Mouse (Mus musculus) spleen, adult 2 months (tissue): ENCODE measurements around the gene Rap1b. TPM values are rescaled to one million over a fixed set of nuclear protein-coding genes. Genes with fewer than 3 reads are reported as not detected.

ENCODE experiments used
- DNase-seq, 2 experiments: peaks; one replicate each; pipeline versions ENCODE4 v3.0.0 to v3.0.0-alpha.2; 2012 to 2021; ENCODE audit warnings: low spot score in 2 of 2, low read depth in 1 of 2
- H3K27ac ChIP-seq: fragments of 200-500 bp; 2 replicates; pipeline ENCODE4 v1.5.1; 2012; ENCODE audit warnings: low read length, inconsistent platforms; ENCODE audit not compliant: insufficient read depth
- H3K27me3 ChIP-seq: fragments of 200-500 bp; 2 replicates; pipeline ENCODE4 v1.6.1; 2012; ENCODE audit warnings: mild to moderate bottlenecking, moderate library complexity, low read length, inconsistent platforms; ENCODE audit not compliant: control insufficient read depth, insufficient read depth
- H3K36me3 ChIP-seq: fragments of 200-500 bp; 2 replicates; pipeline ENCODE4 v1.6.1; 2012; ENCODE audit warnings: mild to moderate bottlenecking, low read length, inconsistent platforms; ENCODE audit not compliant: control insufficient read depth, insufficient read depth
- H3K4me1 ChIP-seq: fragments of 200-500 bp; 2 replicates; pipeline ENCODE4 v1.6.1; 2011; ENCODE audit warnings: inconsistent platforms; ENCODE audit not compliant: control insufficient read depth, insufficient read depth, insufficient read length
- H3K4me3 ChIP-seq: fragments of 200-500 bp; 2 replicates; pipeline ENCODE4 v1.5.1; 2011; ENCODE audit warnings: mild to moderate bottlenecking, inconsistent platforms; ENCODE audit not compliant: insufficient read depth, insufficient read length; ENCODE audit errors: extremely low read depth
- CTCF ChIP-seq: fragments of 200-500 bp; IDR thresholded peaks from 2 replicates; pipeline ENCODE4 v1.5.1; 2011; ENCODE audit warnings: mild to moderate bottlenecking, inconsistent platforms; ENCODE audit not compliant: insufficient read depth, insufficient read length, insufficient replicate concordance; ENCODE audit errors: extremely low read depth
- POLR2A ChIP-seq: fragments of 200-500 bp; IDR thresholded peaks from 2 replicates; pipeline ENCODE4 v1.6.1; 2011; ENCODE audit warnings: low read depth, low read length, inconsistent platforms
- WGBS: fragments of 180-500 bp; shearing (Covaris S2); methylation state at CpG from one replicate; pipeline ENCODE4 v1.1.7; 2018; 5-methylcytosine and 5-hydroxymethylcytosine counted together
- polyA plus RNA-seq: library from polyadenylated mRNA; depleted of rRNA; stranded (reverse); fragments of >200 nt; gene quantifications from 2 replicates; pipeline ENCODE4 v1.2.3, GENCODE M21; 2012

The Rap1b gene
- polyA plus RNA-seq, 1 experiment, result 50.1 TPM

- no peak for DNase-seq
- TF ChIP-seq CTCF (no peak), POLR2A (no peak)
- WGBS, result 93% methylated on average over 14 of the region's 14 CpGs
- H3K36me3 ChIP-seq, result peaks cover 24% of the 10 kb centered on the region
- no peaks in the 10 kb centered on the region for H3K27me3 ChIP-seq
- no peak overlapping the region for H3K27ac ChIP-seq
- no peaks in the 10 kb centered on the region for H3K4me1 ChIP-seq
- no peak overlapping the region for H3K4me3 ChIP-seq
These were observed 63.2 kb downstream of the Rap1b start for GRCm38 (mm10) chr10:117782491-117783260.

GRCm38 (mm10) chr10:117782056-117782455 is 63.8 kb downstream of the Rap1b start:
- Histone ChIP-seq H3K4me1 (no peaks in the 10 kb centered on the region), H3K4me3 (no peak overlapping the region), H3K27me3 (no peaks in the 10 kb centered on the region), H3K27ac (no peak overlapping the region), H3K36me3 (peaks cover 26% of the 10 kb centered on the region)
- DNase-seq, result no peak
- 93% methylated on average over 2 of the region's 2 CpGs for WGBS
- TF ChIP-seq CTCF, result no peak
- TF ChIP-seq POLR2A, result no peak

- H3K36me3 ChIP-seq, result peaks cover 26% of the 10 kb centered on the region
- H3K27me3 ChIP-seq, result no peaks in the 10 kb centered on the region
- H3K27ac ChIP-seq, result no peak overlapping the region
- 94% methylated on average over 17 of the region's 17 CpGs for WGBS
- H3K4me1 ChIP-seq, result no peaks in the 10 kb centered on the region
- H3K4me3 ChIP-seq, result no peak overlapping the region
- DNase-seq, result no peak
- TF ChIP-seq POLR2A (no peak), CTCF (no peak)
These were observed 64.7 kb downstream of the Rap1b start for GRCm38 (mm10) chr10:117781021-117781725.

GRCm38 (mm10) chr10:117780306-117780911 is 65.4 kb downstream of the Rap1b start:
- no peaks in the 10 kb centered on the region for H3K27me3 ChIP-seq
- H3K4me1 ChIP-seq, result no peaks in the 10 kb centered on the region
- WGBS, result 80% methylated on average over 6 of the region's 6 CpGs
- no peak overlapping the region for H3K4me3 ChIP-seq
- H3K36me3 ChIP-seq, result peaks cover 27% of the 10 kb centered on the region
- H3K27ac ChIP-seq, result no peak overlapping the region
- TF ChIP-seq CTCF (no peak), POLR2A (no peak)
- peak in 1 of 2 experiments; percentile 36 for DNase-seq

- WGBS, result 75% methylated on average over 8 of the region's 8 CpGs
- no peak for TF ChIP-seq POLR2A
- TF ChIP-seq CTCF, result no peak
- Histone ChIP-seq H3K27ac (no peak overlapping the region), H3K27me3 (no peaks in the 10 kb centered on the region), H3K36me3 (peaks cover 23% of the 10 kb centered on the region), H3K4me1 (no peaks in the 10 kb centered on the region), H3K4me3 (no peak overlapping the region)
- DNase-seq, result no peak
These were observed 66.1 kb downstream of the Rap1b start for GRCm38 (mm10) chr10:117779581-117780305.

- TF ChIP-seq POLR2A, result no peak
- no peak for TF ChIP-seq CTCF
- Histone ChIP-seq H3K4me1 (no peaks in the 10 kb centered on the region), H3K27ac (no peak overlapping the region), H3K36me3 (peaks cover 26% of the 10 kb centered on the region), H3K4me3 (no peak overlapping the region), H3K27me3 (no peaks in the 10 kb centered on the region)
- no peak for DNase-seq
- WGBS, result 92% methylated on average over 4 of the region's 4 CpGs
These were observed 66.9 kb downstream of the Rap1b start for GRCm38 (mm10) chr10:117778951-117779350.
